In genomic region chr19:43915431-43915830, GRCm38 (mm10) we compare ENCODE assay signal across 20 mouse cellular contexts.
"Had no signal": no experiment of that assay in that cellular context is flagged by ENCODE, and none has a peak within 500 bp of the region (broad histone marks: within the 10 kb centered on the region; RNA-seq: fewer than 3 reads in every experiment).

No protein-coding gene starts in this region.

- DNase-seq: layer of hippocampus, postnatal 36 days; liver, embryonic 13.5 days; lung, adult 2 months; lung, postnatal 14 days; lung, postnatal 4 days; midbrain, embryonic 14.5 days; right cerebral cortex, adult 18-20 months; right cerebral cortex, postnatal 25 days; thymus, adult 18-20 months; thymus, postnatal 14 days; thymus, postnatal 4 days had no signal

- ATAC-seq: hindbrain, postnatal 0 days; inflammation-experienced regulatory T-cells, adult 6 months; intestine, embryonic 16.5 days had no signal

- H3K27ac ChIP-seq: hindbrain, postnatal 0 days; kidney, postnatal 0 days; layer of hippocampus, adult 2 months; left cerebral cortex, adult 2 months; liver, embryonic 13.5 days; neural tube, embryonic 12.5 days; neural tube, embryonic 15.5 days had no signal

- H3K9ac ChIP-seq: liver, embryonic 13.5 days; neural tube, embryonic 12.5 days; neural tube, embryonic 15.5 days had no signal

- H3K4me2 ChIP-seq: liver, embryonic 13.5 days; midbrain, embryonic 11.5 days; neural tube, embryonic 12.5 days; neural tube, embryonic 15.5 days had no signal

- H3K4me3 ChIP-seq: layer of hippocampus, adult 2 months; left cerebral cortex, adult 2 months; liver, embryonic 13.5 days; neural tube, embryonic 12.5 days; neural tube, embryonic 15.5 days had no signal

- H3K9me3 ChIP-seq: liver, embryonic 13.5 days; neural tube, embryonic 12.5 days; neural tube, embryonic 15.5 days had no signal

- H3K27me3 ChIP-seq: liver, embryonic 13.5 days; neural tube, embryonic 12.5 days; neural tube, embryonic 15.5 days had no signal
